Mouse (Mus musculus): Measurements from ENCODE around the gene Rab5if. TPM values are rescaled to one million over a fixed set of nuclear protein-coding genes. Genes with fewer than 3 reads are reported as not detected.

Gene Rab5if
- total and polyA plus RNA-seq, 3 experiments: 226 to 315 (median 263) TPM

DNA sequence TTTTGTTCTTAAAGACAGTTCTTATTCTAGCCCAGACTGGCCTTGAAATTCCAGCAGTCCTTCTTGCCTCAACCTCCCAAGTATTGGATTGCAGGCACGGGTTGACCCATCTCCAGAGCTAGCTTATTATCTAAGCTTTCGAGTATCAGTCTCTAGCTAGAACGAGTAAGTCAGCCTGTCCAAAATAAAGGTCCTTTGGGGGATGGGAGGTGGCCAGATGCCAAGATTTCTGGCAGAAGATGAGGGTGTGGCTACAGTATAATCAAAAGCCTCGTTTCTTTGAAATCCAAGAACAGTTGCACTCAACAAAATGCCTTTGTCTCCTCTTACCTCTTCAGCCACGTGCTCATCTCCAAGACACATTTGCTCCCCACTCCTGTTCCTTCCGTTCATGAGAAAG is 7.6 kb downstream of the Rab5if start:
- H3K4me3 ChIP-seq (ENCODE audit: control insufficient read depth in 1 of 2, insufficient read depth in 1 of 2, low read depth in 2 of 2, low read length in 2 of 2): no peak overlapping the region
- H3K9me3 ChIP-seq (replicated peaks; ENCODE audit: insufficient read depth, low read length): no peaks in the 10 kb centered on the region
- H3K9ac ChIP-seq (ENCODE audit: control insufficient read depth, low read depth, low read length, poor library complexity, severe bottlenecking): no peak overlapping the region
- peaks cover 4 to 15% of the 10 kb centered on the region in 2 experiments; a peak in 3 of 4 replicates for H3K4me1 ChIP-seq (ENCODE audit: control insufficient read depth in 1 of 2, insufficient read depth in 2 of 2, low read length in 2 of 2)
- H3K27ac ChIP-seq (ENCODE audit: control insufficient read depth, low read depth, low read length): no peak overlapping the region
- H3K79me2 ChIP-seq (ENCODE audit: control insufficient read depth, insufficient read depth, low read length, poor library complexity): peaks cover 9% of the 10 kb centered on the region
- no peaks in the 10 kb centered on the region for H3K27me3 ChIP-seq (ENCODE audit: control insufficient read depth in 1 of 2, insufficient read depth in 2 of 2, low read length in 2 of 2)
- TF ChIP-seq ETS1 (IDR thresholded peaks at IDR 0.05; ENCODE audit: low read depth, low read length) (peak; percentile 46; the same call in 1 of the 2 replicates), ZMIZ1 (IDR thresholded peaks at IDR 0.05; ENCODE audit: low read depth, low read length) (no peak), CHD2 (IDR thresholded peaks at IDR 0.05; ENCODE audit: low read length) (no peak), CTCF (IDR thresholded peaks at IDR 0.05 in 2 of 3, conservative IDR thresholded peaks at IDR 0.05 in 1 of 3; ENCODE audit: control insufficient read depth in 1 of 3, insufficient read depth in 1 of 3, low read depth in 2 of 3, low read length in 3 of 3, poor library complexity in 1 of 3, severe bottlenecking in 1 of 3) (no peak), ZNF384 (IDR thresholded peaks at IDR 0.05; ENCODE audit: low read depth, low read length) (no peak), ZKSCAN1 (IDR thresholded peaks at IDR 0.05; ENCODE audit: low read depth, low read length) (no peak), MAX (IDR thresholded peaks at IDR 0.05; ENCODE audit: low read length) (no peak), RCOR1 (IDR thresholded peaks at IDR 0.05; ENCODE audit: low read depth, low read length) (peak; percentile 83), NELFE (IDR thresholded peaks at IDR 0.05; ENCODE audit: low read depth, low read length) (no peak), KAT2A (conservative IDR thresholded peaks at IDR 0.05; ENCODE audit: low read depth, low read length) (no peak), ELF1 (IDR thresholded peaks at IDR 0.05; ENCODE audit: low read depth, low read length) (no peak), RAD21 (IDR thresholded peaks at IDR 0.05; ENCODE audit: low read depth, low read length) (no peak), MYC (IDR thresholded peaks at IDR 0.05; ENCODE audit: low read depth, low read length) (no peak), EP300 (IDR thresholded peaks at IDR 0.05; ENCODE audit: low read depth in 1 of 2, low read length in 2 of 2) (0 out of 4 replicates have a peak, but pooled peaks of 1 of the 2 experiments have one; percentile 27)
- H3K36me3 ChIP-seq (ENCODE audit: control insufficient read depth in 1 of 2, insufficient read depth in 2 of 2, low read length in 2 of 2): peaks cover 12 to 24% of the 10 kb centered on the region in 2 experiments
- peak; percentile 63 for DNase-seq (ENCODE audit: low read depth, low spot score)

- peaks cover 3% of the 10 kb centered on the region; the same call in 1 of the 2 replicates for H3K79me2 ChIP-seq (ENCODE audit: control insufficient read depth, insufficient read depth, low read length, poor library complexity)
- TF ChIP-seq POLR2AphosphoS5 (IDR thresholded peaks at IDR 0.05; ENCODE audit: borderline replicate concordance, low read depth, low read length): no peak
- TF ChIP-seq RAD21 (IDR thresholded peaks at IDR 0.05; ENCODE audit: low read depth, low read length): peak; percentile 50
- TF ChIP-seq SMC3 (IDR thresholded peaks at IDR 0.05; ENCODE audit: low read depth, low read length): peak; percentile 74
- TF ChIP-seq ZC3H11A (IDR thresholded peaks at IDR 0.05; ENCODE audit: low read depth, low read length): peak; percentile 42; the same call in 1 of the 2 replicates
- no peak for TF ChIP-seq USF1 (IDR thresholded peaks at IDR 0.05; ENCODE audit: low read depth, low read length)
- TF ChIP-seq CTCF (IDR thresholded peaks at IDR 0.05 in 2 of 3, conservative IDR thresholded peaks at IDR 0.05 in 1 of 3; ENCODE audit: control insufficient read depth in 1 of 3, insufficient read depth in 1 of 3, low read depth in 2 of 3, low read length in 3 of 3, poor library complexity in 1 of 3, severe bottlenecking in 1 of 3): peak; percentile 59 to 74 (median 66)
- peak; percentile 65 for DNase-seq (ENCODE audit: low read depth, low spot score)
- H3K27me3 ChIP-seq (ENCODE audit: control insufficient read depth in 1 of 2, insufficient read depth in 2 of 2, low read length in 2 of 2): no peaks in the 10 kb centered on the region
- no peak overlapping the region for H3K4me3 ChIP-seq (ENCODE audit: control insufficient read depth in 1 of 2, insufficient read depth in 1 of 2, low read depth in 2 of 2, low read length in 2 of 2)
- no peaks in the 10 kb centered on the region for H3K9me3 ChIP-seq (replicated peaks; ENCODE audit: insufficient read depth, low read length)
- peaks cover 11 to 13% of the 10 kb centered on the region in 2 experiments for H3K36me3 ChIP-seq (ENCODE audit: control insufficient read depth in 1 of 2, insufficient read depth in 2 of 2, low read length in 2 of 2)
- H3K27ac ChIP-seq (ENCODE audit: control insufficient read depth, low read depth, low read length): no peak overlapping the region
- H3K4me1 ChIP-seq (ENCODE audit: control insufficient read depth in 1 of 2, insufficient read depth in 2 of 2, low read length in 2 of 2): peaks cover 4 to 11% of the 10 kb centered on the region in 2 experiments; a peak in 3 of 4 replicates
- no peak overlapping the region for H3K9ac ChIP-seq (ENCODE audit: control insufficient read depth, low read depth, low read length, poor library complexity, severe bottlenecking)
Measured at GRCm38 (mm10) chr2:156873629-156874028, 10.7 kb downstream of the Rab5if start.

Measured in MEL (cell line).